Mouse (Mus musculus) hindbrain, postnatal 0 days (tissue): ENCODE results near the gene Fkbp1a. TPM values are rescaled to one million over a fixed set of nuclear protein-coding genes. Genes with fewer than 3 reads are reported as not detected.

Source experiments
- ATAC-seq: fragments of 200-750 bp; cut with Nextera tagmentation; 2 replicates; pipeline ENCODE4 v1.8.0; 2017; ENCODE audit warnings: mild to moderate bottlenecking, moderate TSS enrichment, moderate library complexity
- DNase-seq: peaks from one replicate; pipeline ENCODE4 v3.0.0-alpha.2; 2015; ENCODE audit warnings: low spot score
- H3K27ac ChIP-seq: fragments of 300-500 bp; sonication (generic); 2 replicates; pipeline ENCODE4 v1.5.1; 2014; ENCODE audit warnings: mild to moderate bottlenecking
- H3K27me3 ChIP-seq: fragments of 300-500 bp; sonication (generic); 2 replicates; pipeline ENCODE4 v1.6.1; 2014; ENCODE audit warnings: low read length, mixed read lengths; ENCODE audit not compliant: insufficient read depth
- H3K36me3 ChIP-seq: fragments of 300-500 bp; sonication (generic); 2 replicates; pipeline ENCODE4 v1.6.1; 2014; ENCODE audit warnings: low read length, mixed read lengths; ENCODE audit not compliant: insufficient read depth
- H3K4me1 ChIP-seq: fragments of 300-500 bp; sonication (generic); 2 replicates; pipeline ENCODE4 v1.6.1; 2014; ENCODE audit warnings: antibody characterized with exemption, low read length, mixed read lengths; ENCODE audit not compliant: insufficient read depth
- H3K4me2 ChIP-seq: fragments of 300-500 bp; sonication (generic); 2 replicates; pipeline ENCODE4 v1.6.1; 2014; ENCODE audit warnings: low read depth, mild to moderate bottlenecking, low read length, moderate library complexity, mixed read lengths
- H3K4me3 ChIP-seq: fragments of 300-500 bp; sonication (generic); 2 replicates; pipeline ENCODE4 v1.5.1; 2014; ENCODE audit warnings: low read length
- H3K9ac ChIP-seq: fragments of 300-500 bp; sonication (generic); replicated peaks from 2 replicates; pipeline ENCODE4 v1.6.1; 2014; ENCODE audit warnings: mild to moderate bottlenecking, low read length, moderate library complexity, mixed read lengths
- H3K9me3 ChIP-seq: fragments of 300-500 bp; sonication (generic); 2 replicates; pipeline ENCODE4 v1.6.1; 2016; ENCODE audit warnings: low read length, mixed read lengths
- CTCF ChIP-seq: IDR thresholded peaks from 2 replicates; pipeline ENCODE4 v1.5.1; 2016; ENCODE audit warnings: antibody characterized with exemption, control low read depth, low read depth
- WGBS: fragments of 180-500 bp; shearing (Covaris S2); extraction: QIAGEN DNeasy Blood & Tissue Kit; methylation state at CpG from one replicate; pipeline ENCODE4 v1.1.7; 2014; 5-methylcytosine and 5-hydroxymethylcytosine counted together
- polyA plus RNA-seq: library from polyadenylated mRNA; unstranded; fragments of >200 nt; fragmentation: Nextera tagmentation; extraction: Ambion mirVana; gene quantifications from 2 replicates; pipeline ENCODE4 v1.2.1, GENCODE M21; 2015
- total RNA-seq: library from RNA; depleted of rRNA; stranded (reverse); fragments of >200 nt; gene quantifications from 2 replicates; pipeline ENCODE4 v1.2.3, GENCODE M21; 2014

Gene Fkbp1a
- total and polyA plus RNA-seq, 2 experiments from 2014 or later, result 64.5 to 624 TPM

- Histone ChIP-seq H3K27me3 (no peaks in the 10 kb centered on the region), H3K36me3 (peaks cover 26% of the 10 kb centered on the region), H3K9ac (no peak overlapping the region), H3K4me3 (no peak overlapping the region), H3K27ac (no peak overlapping the region), H3K4me1 (peaks cover 24% of the 10 kb centered on the region), H3K9me3 (no peaks in the 10 kb centered on the region), H3K4me2 (peak overlapping the region; percentile 90)
- ATAC-seq (no peak), DNase-seq (no peak)
- TF ChIP-seq CTCF, result no peak
- WGBS, result 49% methylated on average over 6 of the region's 6 CpGs
These were observed 2.4 kb downstream of the Fkbp1a start for GRCm38 (mm10) chr2:151544673-151545072.

- Histone ChIP-seq H3K36me3 (peaks cover 37% of the 10 kb centered on the region), H3K27ac (no peak overlapping the region), H3K4me3 (no peak overlapping the region), H3K4me1 (peaks cover 22% of the 10 kb centered on the region), H3K9ac (no peak overlapping the region), H3K4me2 (no peak overlapping the region), H3K27me3 (no peaks in the 10 kb centered on the region), H3K9me3 (no peaks in the 10 kb centered on the region)
- DNase-seq, result no peak
- TF ChIP-seq CTCF, result no peak
- no peak for ATAC-seq
- 92% methylated on average over 4 of the region's 4 CpGs for WGBS
These were observed 4.3 kb downstream of the Fkbp1a start for GRCm38 (mm10) chr2:151546571-151546970.

- peaks cover 7% of the 10 kb centered on the region for H3K4me1 ChIP-seq
- no peak for ATAC-seq
These were observed 7.4 kb downstream of the Fkbp1a start for GRCm38 (mm10) chr2:151549615-151550121.

GRCm38 (mm10) chr2:151562930-151563921, 20.9 kb downstream of the Fkbp1a start:
- Histone ChIP-seq H3K9ac (no peak overlapping the region), H3K4me1 (no peaks in the 10 kb centered on the region), H3K4me3 (no peak overlapping the region), H3K36me3 (peaks cover 44% of the 10 kb centered on the region), H3K27me3 (no peaks in the 10 kb centered on the region), H3K27ac (no peak overlapping the region), H3K4me2 (no peak overlapping the region), H3K9me3 (no peaks in the 10 kb centered on the region)
- 83% methylated on average over 7 of the region's 7 CpGs for WGBS
- no peak for DNase-seq
- TF ChIP-seq CTCF, result no peak
- peak; percentile 52 for ATAC-seq

More at GRCm38 (mm10) chr2:151549615-151550121, 7.4 kb downstream of the Fkbp1a start:
- no peak overlapping the region for H3K4me2 ChIP-seq
- H3K27ac ChIP-seq, result no peak overlapping the region
- DNase-seq, result no peak
- H3K36me3 ChIP-seq, result peaks cover 50% of the 10 kb centered on the region
- 86% methylated on average over 3 of the region's 3 CpGs for WGBS
- no peak for TF ChIP-seq CTCF
- no peaks in the 10 kb centered on the region for H3K9me3 ChIP-seq
- H3K9ac ChIP-seq, result no peak overlapping the region
- H3K27me3 ChIP-seq, result no peaks in the 10 kb centered on the region
- no peak overlapping the region for H3K4me3 ChIP-seq

- no peak for DNase-seq
- H3K4me1 ChIP-seq, result no peaks in the 10 kb centered on the region
- no peak for ATAC-seq
- H3K9me3 ChIP-seq, result no peaks in the 10 kb centered on the region
- 84% methylated on average over 1 of the region's 1 CpGs for WGBS
- no peak overlapping the region for H3K9ac ChIP-seq
- no peak for TF ChIP-seq CTCF
- peaks cover 38% of the 10 kb centered on the region for H3K36me3 ChIP-seq
- no peak overlapping the region for H3K27ac ChIP-seq
- H3K27me3 ChIP-seq, result no peaks in the 10 kb centered on the region
- no peak overlapping the region for H3K4me2 ChIP-seq
- no peak overlapping the region for H3K4me3 ChIP-seq
These were observed 21.7 kb downstream of the Fkbp1a start for GRCm38 (mm10) chr2:151564006-151564405.

- no peaks in the 10 kb centered on the region for H3K9me3 ChIP-seq
- DNase-seq, result no peak
- no peak overlapping the region for H3K4me2 ChIP-seq
- H3K4me1 ChIP-seq, result no peaks in the 10 kb centered on the region
- no peak for TF ChIP-seq CTCF
- H3K9ac ChIP-seq, result no peak overlapping the region
- no peaks in the 10 kb centered on the region for H3K27me3 ChIP-seq
- no peak overlapping the region for H3K4me3 ChIP-seq
- no peak for ATAC-seq
- peaks cover 28% of the 10 kb centered on the region for H3K36me3 ChIP-seq
- no peak overlapping the region for H3K27ac ChIP-seq
- 70% methylated on average over 3 of the region's 3 CpGs for WGBS
These were observed 22.7 kb downstream of the Fkbp1a start for GRCm38 (mm10) chr2:151564986-151565385.
